Mouse (Mus musculus) small intestine, adult 2 months (tissue): Measurements from ENCODE around the gene 2210016F16Rik. TPM values are rescaled to one million over a fixed set of nuclear protein-coding genes. Genes with fewer than 3 reads are reported as not detected.
A peak's percentile ranks its signal among the peaks of the same experiment; 100 is the strongest.
"Not testable (repeated sequence)": the region's sequence is repeated elsewhere in the genome, so short reads cannot be mapped to it uniquely, and the experiment has no call there.

Experiments used
- H3K27ac ChIP-seq: fragments of 200-500 bp; 2 replicates; pipeline ENCODE4 v1.5.1; 2012; ENCODE audit warnings: low read depth, low read length, control low read depth, inconsistent platforms; ENCODE audit not compliant: insufficient read depth
- H3K27me3 ChIP-seq: fragments of 200-500 bp; 2 replicates; pipeline ENCODE4 v1.6.1; 2012; ENCODE audit warnings: mild to moderate bottlenecking, moderate library complexity, low read length, inconsistent platforms; ENCODE audit not compliant: control insufficient read depth, insufficient read depth
- H3K36me3 ChIP-seq: fragments of 200-500 bp; 2 replicates; pipeline ENCODE4 v1.6.1; 2012; ENCODE audit warnings: mild to moderate bottlenecking, low read length, control low read depth, inconsistent platforms; ENCODE audit not compliant: control insufficient read depth, insufficient read depth
- H3K4me1 ChIP-seq: fragments of 200-500 bp; 2 replicates; pipeline ENCODE4 v1.6.1; 2012; ENCODE audit warnings: low read length, inconsistent platforms, mixed read lengths; ENCODE audit not compliant: control insufficient read depth, insufficient read depth, insufficient read length
- H3K4me3 ChIP-seq: fragments of 200-500 bp; 2 replicates; pipeline ENCODE4 v1.5.1; 2012; ENCODE audit warnings: low read depth, mild to moderate bottlenecking, control low read depth, inconsistent platforms, low read length, moderate library complexity
- CTCF ChIP-seq: fragments of 200-500 bp; IDR thresholded peaks from 2 replicates; pipeline ENCODE4 v1.5.1; 2012; ENCODE audit warnings: low read depth, mild to moderate bottlenecking, control low read depth, inconsistent platforms, low read length, moderate library complexity, mixed read lengths; ENCODE audit not compliant: insufficient replicate concordance, insufficient read length; ENCODE audit errors: extremely low read depth
- POLR2A ChIP-seq: fragments of 200-500 bp; IDR thresholded peaks from 2 replicates; pipeline ENCODE4 v1.6.1; 2012; ENCODE audit warnings: low read depth, mild to moderate bottlenecking, control low read depth, inconsistent platforms, low read length, moderate library complexity
- whole genome bisulfite sequencing: fragments of 180-500 bp; shearing (Covaris S2); methylation state at CpG from one replicate; pipeline ENCODE4 v1.1.7; 2018; 5-methylcytosine and 5-hydroxymethylcytosine counted together
- polyA plus RNA-seq: library from polyadenylated mRNA; depleted of rRNA; stranded (reverse); fragments of >200 nt; gene quantifications from 2 replicates; pipeline ENCODE4 v1.2.3, GENCODE M21; 2012

The 2210016F16Rik gene
- polyA plus RNA-seq, 1 experiment = 171 TPM

- Histone ChIP-seq H3K4me3 (no peak overlapping the region), H3K36me3 (no peaks in the 10 kb centered on the region), H3K27me3 (0 out of 2 replicates have a peak, but pooled peaks cover 3% of the 10 kb centered on the region), H3K4me1 (peaks cover 15% of the 10 kb centered on the region), H3K27ac (peak overlapping the region; percentile 79)
- TF ChIP-seq POLR2A = no peak
- no peak for TF ChIP-seq CTCF
- 28% methylated on average over 5 of the region's 5 CpGs for WGBS
These were observed 12.5 kb downstream of the 2210016F16Rik start for GRCm38 (mm10) chr13:58372278-58373152.

GRCm38 (mm10) chr13:58368835-58369234, 16.2 kb downstream of the 2210016F16Rik start:
- no peaks in the 10 kb centered on the region for H3K36me3 ChIP-seq
- TF ChIP-seq CTCF (no peak), POLR2A (no peak)
- H3K27ac ChIP-seq = no peak overlapping the region
- WGBS = 68% methylated on average over 4 of the region's 4 CpGs
- peaks cover 20% of the 10 kb centered on the region for H3K4me1 ChIP-seq
- H3K4me3 ChIP-seq = no peak overlapping the region
- H3K27me3 ChIP-seq = no peaks in the 10 kb centered on the region

GRCm38 (mm10) chr13:58367641-58368040, 17.4 kb downstream of the 2210016F16Rik start:
- TF ChIP-seq POLR2A = no peak
- Histone ChIP-seq H3K27me3 (no peaks in the 10 kb centered on the region), H3K36me3 (no peaks in the 10 kb centered on the region), H3K27ac (no peak overlapping the region), H3K4me1 (peaks cover 14% of the 10 kb centered on the region), H3K4me3 (no peak overlapping the region)
- WGBS = 76% methylated on average over 1 of the region's 1 CpGs

- WGBS = 72% methylated on average over 3 of the region's 3 CpGs
These were observed 18.7 kb downstream of the 2210016F16Rik start for GRCm38 (mm10) chr13:58366373-58366772.

GRCm38 (mm10) chr13:58365179-58365578, 19.8 kb downstream of the 2210016F16Rik start:
- Histone ChIP-seq H3K4me3 (peak overlapping the region; percentile 35), H3K27ac (peak overlapping the region; percentile 99)
- H3K36me3 ChIP-seq, H3K27me3 ChIP-seq, H3K4me1 ChIP-seq: not testable (repeated sequence)
- WGBS = 62% methylated on average over 8 of the region's 8 CpGs

More at GRCm38 (mm10) chr13:58366373-58366772, 18.7 kb downstream of the 2210016F16Rik start:
- no peak overlapping the region for H3K4me3 ChIP-seq
- TF ChIP-seq CTCF (no peak), POLR2A (no peak)
- peaks cover 9% of the 10 kb centered on the region; the same call in 1 of the 2 replicates for H3K4me1 ChIP-seq
- H3K36me3 ChIP-seq = no peaks in the 10 kb centered on the region
- no peak overlapping the region for H3K27ac ChIP-seq
- no peaks in the 10 kb centered on the region for H3K27me3 ChIP-seq

DNA sequence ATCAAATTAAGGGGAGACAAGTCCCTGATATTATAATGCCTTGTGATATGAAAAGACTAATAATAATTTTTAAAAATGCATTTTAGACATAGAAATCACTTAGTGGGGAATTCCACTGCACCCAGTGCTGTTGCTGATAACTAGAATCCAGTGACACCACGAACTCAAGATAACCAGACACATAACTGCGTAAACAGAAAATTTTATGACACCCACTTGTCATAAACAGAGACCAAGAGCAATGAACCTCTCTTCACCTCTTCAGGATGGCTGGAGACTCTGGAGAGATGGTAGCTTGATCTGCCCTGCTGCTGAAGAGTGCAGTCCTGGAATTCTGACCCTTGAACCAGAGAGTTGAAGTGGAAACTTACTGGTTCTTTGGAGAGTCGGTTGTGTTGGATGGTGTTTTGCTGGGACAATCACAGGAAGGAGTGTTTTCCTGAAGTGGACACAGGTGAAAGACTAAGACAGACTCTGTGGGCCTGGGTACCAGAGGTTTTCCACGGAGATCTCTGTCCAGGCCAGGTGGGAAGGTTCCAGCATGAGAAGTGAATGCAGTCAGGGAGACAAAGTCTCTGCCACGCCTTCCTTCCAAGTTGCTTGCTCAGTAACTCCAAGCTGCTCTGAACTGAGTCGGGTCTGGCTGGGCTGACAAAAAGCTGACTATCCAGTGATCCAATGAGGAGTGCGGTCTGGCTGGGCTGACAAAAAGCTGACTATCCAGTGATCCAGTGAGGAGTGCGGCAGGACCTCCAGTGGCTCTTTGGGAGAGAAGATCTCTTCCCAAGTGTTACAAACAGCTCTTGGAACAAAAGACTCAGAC, 20.5 kb downstream of the 2210016F16Rik start:
- no peaks in the 10 kb centered on the region for H3K36me3 ChIP-seq
- H3K27ac ChIP-seq = peak overlapping the region; percentile 99
- H3K4me1 ChIP-seq = peaks cover 9% of the 10 kb centered on the region; the same call in 1 of the 2 replicates
- no peaks in the 10 kb centered on the region for H3K27me3 ChIP-seq
- peak overlapping the region; percentile 35 for H3K4me3 ChIP-seq
- WGBS = 22% methylated on average over 8 of the region's 8 CpGs
- TF ChIP-seq POLR2A (peak; percentile 17; the same call in 1 of the 2 replicates), CTCF (no peak)

DNA sequence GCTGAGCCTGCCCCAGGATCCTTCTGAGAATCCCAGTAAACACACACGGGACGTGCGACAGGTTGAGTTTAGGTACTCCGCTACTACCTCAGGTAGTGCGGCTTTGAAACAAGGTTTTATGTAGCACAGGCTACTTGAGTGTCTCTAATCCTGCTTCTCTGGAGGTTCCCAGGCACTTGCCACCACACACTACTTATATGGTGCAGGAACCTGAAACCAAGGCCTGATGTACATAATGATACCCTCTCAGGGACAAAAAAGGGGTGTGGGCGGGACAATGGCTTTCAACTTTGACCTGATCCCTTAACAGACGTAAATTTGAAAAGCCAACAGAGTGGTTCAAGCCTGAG, 25.7 kb downstream of the 2210016F16Rik start:
- H3K4me1 ChIP-seq = peaks cover 3% of the 10 kb centered on the region; the same call in 1 of the 2 replicates
- TF ChIP-seq CTCF (no peak), POLR2A (no peak)
- 5% methylated on average over 7 of the region's 7 CpGs for WGBS
- peak overlapping the region; percentile 66 for H3K27ac ChIP-seq
- H3K36me3 ChIP-seq = no peaks in the 10 kb centered on the region
- peak overlapping the region; percentile 15; the same call in 1 of the 2 replicates for H3K4me3 ChIP-seq
- H3K27me3 ChIP-seq = no peaks in the 10 kb centered on the region
